Mouse (Mus musculus) urinary bladder, postnatal 25 days (tissue): ENCODE data around the gene Gm28038.

Experiments used
- DNase-seq: peaks from one replicate; pipeline ENCODE4 v3.0.0; 2022; ENCODE audit warnings: low spot score

The Gm28038 gene

GRCm38 (mm10) chr2:30280743-30281142 is at the start of gene Gm28038:
TSS of gene Gm28038 (plus strand) at chr2:30281043.
- no peak for DNase-seq

GRCm38 (mm10) chr2:30235593-30235992 is 45.2 kb upstream of the Gm28038 start:
- DNase-seq: no peak

DNA sequence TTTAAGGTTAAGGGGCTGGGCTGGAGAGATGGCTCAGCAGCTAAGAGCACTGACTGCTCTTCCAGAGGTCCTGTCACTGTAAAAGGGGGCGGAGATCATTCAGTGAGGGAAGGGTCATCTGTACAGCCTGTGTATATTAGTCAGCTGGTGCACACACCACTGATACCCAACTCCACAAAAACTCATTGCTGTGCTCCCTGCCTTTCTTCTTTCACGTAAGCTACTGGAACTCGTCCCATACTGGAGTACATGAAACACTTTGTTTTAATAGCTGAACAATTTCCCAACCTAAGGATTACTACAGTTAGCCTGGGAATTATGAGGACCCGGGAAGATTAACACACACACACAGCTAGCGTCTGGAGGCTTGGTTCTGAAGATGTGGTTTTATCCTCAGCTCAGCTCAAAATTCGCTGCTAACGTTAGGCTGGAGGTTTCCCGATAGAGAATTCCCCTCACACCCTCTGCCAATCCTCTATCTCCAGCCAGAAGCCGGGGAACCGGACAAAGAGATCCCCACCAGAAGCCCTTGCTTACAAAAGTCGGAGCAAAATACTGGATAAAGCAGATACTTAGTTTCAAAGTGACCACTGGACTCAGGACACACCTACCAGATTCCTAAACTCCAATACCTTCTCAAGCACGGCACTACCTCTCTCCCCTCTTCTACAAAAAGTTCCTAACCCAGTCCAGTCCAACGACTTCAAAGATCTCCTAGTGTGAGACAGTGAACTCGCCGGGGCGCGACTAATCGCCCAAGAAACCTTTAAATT is 44.2 kb upstream of the Gm28038 start:
- DNase-seq: no peak

- peak; percentile 100 for DNase-seq
Measured at GRCm38 (mm10) chr2:30237199-30237880, 43.5 kb upstream of the Gm28038 start, which contains the start of gene Lrrc8a. TSS of gene Lrrc8a (plus strand) at chr2:30237715.

- peak; percentile 64 for DNase-seq
Measured at GRCm38 (mm10) chr2:30237881-30238280, 43.0 kb upstream of the Gm28038 start.

- DNase-seq: no peak
Measured at GRCm38 (mm10) chr2:30238906-30239465, 41.9 kb upstream of the Gm28038 start.

DNA sequence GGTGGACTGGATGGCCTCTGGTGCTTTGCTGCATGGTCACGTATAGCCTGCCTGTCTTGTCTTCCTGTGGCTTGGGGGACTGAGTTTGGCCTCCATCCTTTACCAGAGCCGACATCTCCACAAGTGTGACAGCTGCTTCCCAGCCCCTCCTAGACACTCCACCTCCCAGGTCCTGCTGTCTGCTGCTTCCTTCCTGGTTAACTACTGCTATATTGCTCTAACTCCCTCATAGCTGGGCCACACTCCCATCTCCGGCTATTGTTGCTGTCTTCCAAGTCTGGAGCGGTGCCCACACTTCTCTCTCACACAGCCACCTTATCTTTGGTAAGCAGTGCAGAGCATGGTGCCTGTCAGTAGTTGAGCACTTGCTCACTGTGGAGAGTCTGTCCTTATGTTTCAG is 41.1 kb upstream of the Gm28038 start:
- DNase-seq: no peak

DNA sequence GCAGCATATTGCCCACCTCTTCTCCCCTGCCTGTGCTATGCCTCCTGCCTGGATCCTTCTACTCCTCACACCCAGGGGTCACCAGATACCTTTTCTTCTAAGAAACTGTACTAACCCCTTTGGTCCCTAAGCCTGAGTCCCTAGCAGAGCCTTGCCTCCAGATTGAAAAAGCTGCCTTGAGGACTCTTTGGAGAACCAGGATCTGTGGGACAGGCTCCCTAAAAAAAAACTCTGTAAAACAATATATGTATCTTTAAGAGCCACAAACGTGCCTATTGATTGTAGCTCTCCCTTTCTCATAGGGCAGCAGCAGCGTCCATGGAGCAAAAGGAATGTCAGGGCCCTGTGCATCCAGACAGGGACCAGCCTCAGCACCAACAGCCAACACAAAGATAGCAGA is 40.6 kb upstream of the Gm28038 start, which contains the start of gene Gm28035:
Gene Gm28035, plus strand, starts transcription at position 301 of the 400 bp plus-strand sequence.
- DNase-seq: no peak

- no peak for DNase-seq
Measured at GRCm38 (mm10) chr2:30242509-30242908, 38.3 kb upstream of the Gm28038 start.

GRCm38 (mm10) chr2:30243391-30243790 is 37.5 kb upstream of the Gm28038 start:
- DNase-seq: no peak

GRCm38 (mm10) chr2:30244595-30245178 is 36.2 kb upstream of the Gm28038 start:
- no peak for DNase-seq

GRCm38 (mm10) chr2:30247036-30247435 is 33.8 kb upstream of the Gm28038 start:
- no peak for DNase-seq

- DNase-seq: no peak
Measured at GRCm38 (mm10) chr2:30247681-30248080, 33.2 kb upstream of the Gm28038 start.

DNA sequence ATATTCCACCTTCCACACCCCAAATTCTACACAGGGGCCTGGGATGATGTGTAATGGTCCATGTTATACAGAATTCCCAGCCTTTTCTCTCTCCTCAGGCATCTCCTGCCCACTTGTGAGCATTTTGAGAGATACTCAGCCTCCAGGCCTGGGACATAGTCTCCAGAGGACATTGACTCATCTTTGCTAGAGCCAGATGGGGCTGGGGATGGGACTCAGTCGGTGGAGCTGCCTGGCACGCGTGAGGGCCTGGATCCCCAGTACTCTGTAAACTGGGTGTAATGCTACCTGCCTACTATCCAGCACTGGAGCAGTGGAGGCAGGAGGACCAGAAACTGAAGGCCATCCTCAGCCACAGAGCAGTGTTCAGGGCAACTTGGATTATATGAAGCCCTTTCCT is 31.7 kb upstream of the Gm28038 start:
- no peak for DNase-seq

GRCm38 (mm10) chr2:30250166-30251128 is 30.4 kb upstream of the Gm28038 start:
- no peak for DNase-seq

DNA sequence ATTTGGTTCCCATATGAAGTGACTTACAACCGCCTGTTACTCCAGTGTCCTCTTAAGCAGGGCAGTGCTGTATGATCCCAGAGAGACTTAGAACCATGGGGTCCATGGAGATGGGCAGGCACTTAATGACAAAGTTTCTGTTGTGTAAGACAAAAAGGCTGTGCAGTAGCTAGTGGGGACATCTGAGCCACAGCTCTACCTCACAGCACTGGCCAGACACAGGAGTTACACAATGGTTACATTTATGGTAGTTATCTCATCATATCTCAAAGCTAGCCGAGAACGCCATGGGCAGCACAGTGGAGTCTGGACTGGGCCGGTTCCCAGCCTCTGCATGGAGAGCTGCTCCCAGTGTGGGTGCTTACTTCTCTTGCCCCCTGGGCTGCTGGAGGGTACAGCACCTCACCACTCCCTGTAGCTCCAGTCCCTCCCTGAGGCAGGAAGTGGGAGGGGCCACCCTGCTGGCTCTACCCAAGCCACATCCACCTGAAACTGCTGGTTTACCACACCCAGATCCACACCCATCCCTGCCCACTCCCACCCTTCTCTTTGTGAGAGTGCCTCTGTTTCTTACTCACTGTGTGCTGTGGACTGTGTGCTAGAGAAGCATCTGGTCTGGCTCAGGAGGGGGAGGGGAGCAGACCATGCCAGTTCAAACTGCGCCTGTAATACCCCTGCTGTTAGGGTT is 29.3 kb upstream of the Gm28038 start:
- DNase-seq: no peak

- DNase-seq: no peak
Measured at GRCm38 (mm10) chr2:30252521-30252920, 28.3 kb upstream of the Gm28038 start.

GRCm38 (mm10) chr2:30253809-30254208 is 27.0 kb upstream of the Gm28038 start:
- no peak for DNase-seq

DNA sequence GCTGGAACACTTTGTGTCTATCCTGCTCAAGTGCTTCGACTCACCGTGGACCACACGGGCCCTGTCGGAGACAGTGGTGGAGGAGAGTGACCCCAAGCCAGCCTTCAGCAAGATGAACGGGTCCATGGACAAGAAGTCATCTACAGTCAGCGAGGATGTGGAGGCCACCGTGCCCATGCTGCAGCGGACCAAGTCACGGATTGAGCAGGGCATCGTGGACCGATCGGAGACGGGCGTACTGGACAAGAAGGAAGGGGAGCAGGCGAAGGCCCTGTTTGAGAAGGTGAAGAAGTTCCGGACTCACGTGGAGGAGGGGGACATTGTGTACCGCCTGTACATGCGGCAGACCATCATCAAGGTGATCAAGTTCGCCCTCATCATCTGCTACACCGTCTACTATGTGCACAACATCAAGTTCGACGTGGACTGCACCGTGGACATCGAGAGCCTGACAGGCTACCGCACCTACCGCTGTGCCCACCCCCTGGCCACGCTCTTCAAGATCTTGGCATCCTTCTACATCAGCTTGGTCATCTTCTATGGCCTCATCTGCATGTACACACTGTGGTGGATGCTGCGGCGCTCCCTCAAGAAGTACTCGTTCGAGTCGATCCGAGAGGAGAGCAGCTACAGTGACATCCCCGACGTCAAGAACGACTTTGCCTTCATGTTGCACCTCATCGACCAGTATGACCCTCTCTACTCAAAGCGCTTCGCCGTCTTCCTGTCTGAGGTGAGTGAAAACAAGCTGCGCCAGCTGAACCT is 25.0 kb upstream of the Gm28038 start:
- no peak for DNase-seq
